Mouse (Mus musculus) limb, embryonic 14.5 days (tissue): ENCODE measurements at regions not wholly inside any gene's neighbourhood (a gene's known extent, or its start where the extent isn't known, plus 50 kb on each side); places are given as distances from the start of the nearest gene placed in this dataset.
A peak's percentile ranks its signal among the peaks of the same experiment; 100 is the strongest.

Experiments used
- ATAC-seq: fragments of 200-750 bp; cut with Nextera tagmentation; 2 replicates; pipeline ENCODE4 v1.8.0; 2017; ENCODE audit warnings: low read depth, moderate number of reproducible peaks, moderate TSS enrichment; ENCODE audit not compliant: low FRiP score
- DNase-seq: peaks from one replicate; pipeline ENCODE4 v3.0.0-alpha.2; 2015; ENCODE audit warnings: low spot score
- H3K27ac ChIP-seq: fragments of 300-500 bp; sonication (generic); replicated peaks from 2 replicates; pipeline ENCODE4 v1.5.1; 2014; ENCODE audit warnings: low read depth, mild to moderate bottlenecking, low read length, moderate library complexity, mixed read lengths
- H3K27me3 ChIP-seq: fragments of 300-500 bp; sonication (generic); 2 replicates; pipeline ENCODE4 v1.6.1; 2014; ENCODE audit warnings: low read length, mixed read lengths; ENCODE audit not compliant: control insufficient read depth, insufficient read depth
- H3K36me3 ChIP-seq: fragments of 300-500 bp; sonication (generic); 2 replicates; pipeline ENCODE4 v1.6.1; 2014; ENCODE audit warnings: mild to moderate bottlenecking, low read length, moderate library complexity, mixed read lengths; ENCODE audit not compliant: control insufficient read depth, insufficient read depth
- H3K4me1 ChIP-seq: fragments of 300-500 bp; sonication (generic); 2 replicates; pipeline ENCODE4 v1.6.1; 2014; ENCODE audit warnings: antibody characterized with exemption, low read length, mixed read lengths; ENCODE audit not compliant: control insufficient read depth, insufficient read depth
- H3K4me2 ChIP-seq: fragments of 300-500 bp; sonication (generic); replicated peaks from 2 replicates; pipeline ENCODE4 v1.6.1; 2014; ENCODE audit warnings: low read depth, mild to moderate bottlenecking, low read length, moderate library complexity; ENCODE audit not compliant: severe bottlenecking
- H3K4me3 ChIP-seq: fragments of 300-500 bp; sonication (generic); replicated peaks from 2 replicates; pipeline ENCODE4 v1.5.1; 2014; ENCODE audit warnings: low read length
- H3K9ac ChIP-seq: fragments of 300-500 bp; sonication (generic); 2 replicates; pipeline ENCODE4 v1.6.1; 2014; ENCODE audit warnings: mild to moderate bottlenecking, low read depth, low read length, moderate library complexity; ENCODE audit not compliant: severe bottlenecking
- H3K9me3 ChIP-seq: fragments of 300-500 bp; sonication (generic); 2 replicates; pipeline ENCODE4 v1.6.1; 2016; ENCODE audit warnings: low read length; ENCODE audit not compliant: control insufficient read depth
- POLR2A ChIP-seq: fragments of 200-500 bp; IDR thresholded peaks from 2 replicates; pipeline ENCODE4 v1.8.0; 2012; ENCODE audit warnings: inconsistent platforms, mild to moderate bottlenecking, moderate library complexity, borderline replicate concordance; ENCODE audit not compliant: insufficient read depth, insufficient read length; ENCODE audit errors: extremely low read depth
- WGBS: fragments of 180-500 bp; shearing (Covaris S2); extraction: QIAGEN DNeasy Blood & Tissue Kit; methylation state at CpG from one replicate; pipeline ENCODE4 v1.1.7; 2014; 5-methylcytosine and 5-hydroxymethylcytosine counted together

DNA sequence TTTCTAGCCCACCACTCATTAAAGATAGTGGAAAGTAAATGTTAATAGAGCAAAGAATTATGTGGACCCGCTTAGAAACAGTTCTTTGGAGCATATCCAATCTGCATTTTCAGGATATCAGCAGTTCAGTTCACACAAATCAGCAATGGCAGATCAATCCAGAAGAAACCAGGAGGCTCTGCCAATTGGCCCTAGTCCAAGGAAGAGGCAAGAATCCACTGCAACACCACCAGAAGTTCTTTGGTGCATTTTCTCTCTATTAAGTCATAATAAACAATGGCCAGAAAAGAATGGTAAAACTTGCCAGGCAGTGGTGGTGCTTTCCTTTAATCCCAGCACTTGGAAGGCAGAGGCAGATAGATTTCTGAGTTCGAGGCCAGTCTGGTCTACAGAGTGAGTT is 290.3 kb upstream of the Tmem196 start:
- H3K9ac ChIP-seq = no peak overlapping the region
- no peak for TF ChIP-seq POLR2A
- no peaks in the 10 kb centered on the region for H3K36me3 ChIP-seq
- H3K9me3 ChIP-seq = no peaks in the 10 kb centered on the region
- no peak overlapping the region for H3K4me2 ChIP-seq
- WGBS = 71% methylated on average over 2 of the region's 2 CpGs
- no peaks in the 10 kb centered on the region for H3K27me3 ChIP-seq
- H3K4me3 ChIP-seq = no peak overlapping the region
- peak; percentile 20 for DNase-seq
- no peak overlapping the region for H3K27ac ChIP-seq
- no peaks in the 10 kb centered on the region for H3K4me1 ChIP-seq
- no peak for ATAC-seq
